Mouse (Mus musculus): ENCODE data around the gene Cxcr2. TPM values are rescaled to one million over a fixed set of nuclear protein-coding genes. Genes with fewer than 3 reads are reported as not detected.

The Cxcr2 gene
- polyA plus RNA-seq, 1 experiment: 11.4 TPM

DNA sequence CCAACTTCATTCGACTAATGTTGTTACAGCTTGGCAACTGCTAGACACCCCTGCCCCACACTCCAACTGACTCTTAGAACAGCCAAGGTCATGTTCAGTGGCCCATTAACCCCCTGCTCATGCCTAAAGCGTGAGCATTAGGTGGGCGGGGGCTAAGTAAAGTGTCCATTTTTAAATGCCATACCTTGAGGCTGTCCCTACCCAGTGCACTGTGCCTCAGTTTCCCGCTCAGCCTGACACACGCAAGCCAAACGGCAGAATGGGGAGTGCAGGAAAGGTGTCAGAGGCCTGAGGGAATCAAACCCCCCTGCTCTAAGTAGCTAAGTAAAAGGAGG, 42.1 kb upstream of the Cxcr2 start:
- no peaks in the 10 kb centered on the region for H3K4me1 ChIP-seq (ENCODE audit: control insufficient read depth, insufficient read depth, insufficient read length)
- WGBS: 84% methylated on average over 6 of the region's 6 CpGs
- H3K27me3 ChIP-seq (ENCODE audit: control insufficient read depth, insufficient read depth, low read length): no peaks in the 10 kb centered on the region
- TF ChIP-seq CTCF (IDR thresholded peaks at IDR 0.05; ENCODE audit: extremely low read depth, insufficient read depth, insufficient read length, insufficient replicate concordance) (no peak), POLR2A (IDR thresholded peaks at IDR 0.05; ENCODE audit: low read depth, low read length) (no peak)
- DNase-seq (ENCODE audit: low read depth in 1 of 2, low spot score in 2 of 2): no peak
- no peak overlapping the region for H3K4me3 ChIP-seq (ENCODE audit: extremely low read depth, insufficient read depth, insufficient read length)
- H3K27ac ChIP-seq (ENCODE audit: insufficient read depth, low read length): no peak overlapping the region
- H3K36me3 ChIP-seq (ENCODE audit: control insufficient read depth, insufficient read depth, low read length): no peaks in the 10 kb centered on the region

GRCm38 (mm10) chr1:74113071-74113470, 40.7 kb upstream of the Cxcr2 start:
- 66% methylated on average over 3 of the region's 3 CpGs for WGBS
- H3K36me3 ChIP-seq (ENCODE audit: control insufficient read depth, insufficient read depth, low read length): no peaks in the 10 kb centered on the region
- no peak overlapping the region for H3K4me3 ChIP-seq (ENCODE audit: extremely low read depth, insufficient read depth, insufficient read length)
- no peaks in the 10 kb centered on the region for H3K27me3 ChIP-seq (ENCODE audit: control insufficient read depth, insufficient read depth, low read length)
- no peak overlapping the region for H3K27ac ChIP-seq (ENCODE audit: insufficient read depth, low read length)
- no peaks in the 10 kb centered on the region for H3K4me1 ChIP-seq (ENCODE audit: control insufficient read depth, insufficient read depth, insufficient read length)
- no peak for TF ChIP-seq CTCF (IDR thresholded peaks at IDR 0.05; ENCODE audit: extremely low read depth, insufficient read depth, insufficient read length, insufficient replicate concordance)
- TF ChIP-seq POLR2A (IDR thresholded peaks at IDR 0.05; ENCODE audit: low read depth, low read length): no peak
- no peak for DNase-seq (ENCODE audit: low read depth in 1 of 2, low spot score in 2 of 2)

GRCm38 (mm10) chr1:74117876-74118275, 35.9 kb upstream of the Cxcr2 start:
- TF ChIP-seq POLR2A (IDR thresholded peaks at IDR 0.05; ENCODE audit: low read depth, low read length) (no peak), CTCF (IDR thresholded peaks at IDR 0.05; ENCODE audit: extremely low read depth, insufficient read depth, insufficient read length, insufficient replicate concordance) (no peak)
- WGBS: 92% methylated on average over 6 of the region's 6 CpGs
- no peak for DNase-seq (ENCODE audit: low read depth in 1 of 2, low spot score in 2 of 2)
- Histone ChIP-seq H3K36me3 (ENCODE audit: control insufficient read depth, insufficient read depth, low read length) (no peaks in the 10 kb centered on the region), H3K27ac (ENCODE audit: insufficient read depth, low read length) (no peak overlapping the region), H3K4me1 (ENCODE audit: control insufficient read depth, insufficient read depth, insufficient read length) (no peaks in the 10 kb centered on the region), H3K4me3 (ENCODE audit: extremely low read depth, insufficient read depth, insufficient read length) (no peak overlapping the region), H3K27me3 (ENCODE audit: control insufficient read depth, insufficient read depth, low read length) (no peaks in the 10 kb centered on the region)

- WGBS: 65% methylated on average over 1 of the region's 1 CpGs
- no peak for DNase-seq (ENCODE audit: low read depth in 1 of 2, low spot score in 2 of 2)
- no peaks in the 10 kb centered on the region for H3K4me1 ChIP-seq (ENCODE audit: control insufficient read depth, insufficient read depth, insufficient read length)
- H3K36me3 ChIP-seq (ENCODE audit: control insufficient read depth, insufficient read depth, low read length): no peaks in the 10 kb centered on the region
- no peak overlapping the region for H3K4me3 ChIP-seq (ENCODE audit: extremely low read depth, insufficient read depth, insufficient read length)
- peaks cover under 1% of the 10 kb centered on the region; the same call in 1 of the 2 replicates for H3K27me3 ChIP-seq (ENCODE audit: control insufficient read depth, insufficient read depth, low read length)
- TF ChIP-seq POLR2A (IDR thresholded peaks at IDR 0.05; ENCODE audit: low read depth, low read length): no peak
- TF ChIP-seq CTCF (IDR thresholded peaks at IDR 0.05; ENCODE audit: extremely low read depth, insufficient read depth, insufficient read length, insufficient replicate concordance): no peak
- H3K27ac ChIP-seq (ENCODE audit: insufficient read depth, low read length): no peak overlapping the region
Observed at GRCm38 (mm10) chr1:74119115-74119514, 34.7 kb upstream of the Cxcr2 start.

DNA sequence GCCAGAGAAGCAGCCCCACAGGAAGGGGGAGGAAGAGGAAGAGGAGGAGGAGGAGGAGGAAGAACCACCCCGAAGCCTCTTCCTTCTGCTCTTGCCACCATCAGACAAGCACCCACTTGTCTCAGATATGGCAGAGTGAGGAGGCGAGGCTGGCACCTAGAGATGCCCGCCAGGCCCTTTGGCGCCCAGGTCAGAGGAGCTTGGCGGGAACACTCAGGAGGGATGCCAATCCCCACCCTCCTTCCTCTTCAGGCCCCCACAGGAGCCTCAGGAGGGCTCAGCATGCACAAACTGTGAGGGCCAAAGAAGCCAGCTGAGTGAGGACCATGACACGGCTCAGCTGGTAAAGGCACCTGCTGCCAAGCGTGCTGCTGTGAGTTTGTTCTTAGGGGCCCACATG, 32.7 kb upstream of the Cxcr2 start:
- Histone ChIP-seq H3K4me3 (ENCODE audit: extremely low read depth, insufficient read depth, insufficient read length) (no peak overlapping the region), H3K27me3 (ENCODE audit: control insufficient read depth, insufficient read depth, low read length) (peaks cover 7% of the 10 kb centered on the region), H3K36me3 (ENCODE audit: control insufficient read depth, insufficient read depth, low read length) (no peaks in the 10 kb centered on the region), H3K4me1 (ENCODE audit: control insufficient read depth, insufficient read depth, insufficient read length) (no peaks in the 10 kb centered on the region), H3K27ac (ENCODE audit: insufficient read depth, low read length) (no peak overlapping the region)
- DNase-seq (ENCODE audit: low read depth in 1 of 2, low spot score in 2 of 2): no peak
- TF ChIP-seq CTCF (IDR thresholded peaks at IDR 0.05; ENCODE audit: extremely low read depth, insufficient read depth, insufficient read length, insufficient replicate concordance) (no peak), POLR2A (IDR thresholded peaks at IDR 0.05; ENCODE audit: low read depth, low read length) (no peak)
- WGBS: 55% methylated on average over 7 of the region's 7 CpGs

- no peak for DNase-seq (ENCODE audit: low read depth in 1 of 2, low spot score in 2 of 2)
- Histone ChIP-seq H3K36me3 (ENCODE audit: control insufficient read depth, insufficient read depth, low read length) (no peaks in the 10 kb centered on the region), H3K4me1 (ENCODE audit: control insufficient read depth, insufficient read depth, insufficient read length) (no peaks in the 10 kb centered on the region), H3K27me3 (ENCODE audit: control insufficient read depth, insufficient read depth, low read length) (peaks cover 7% of the 10 kb centered on the region), H3K4me3 (ENCODE audit: extremely low read depth, insufficient read depth, insufficient read length) (no peak overlapping the region), H3K27ac (ENCODE audit: insufficient read depth, low read length) (no peak overlapping the region)
- WGBS: 55% methylated on average over 9 of the region's 9 CpGs
- TF ChIP-seq CTCF (IDR thresholded peaks at IDR 0.05; ENCODE audit: extremely low read depth, insufficient read depth, insufficient read length, insufficient replicate concordance) (no peak), POLR2A (IDR thresholded peaks at IDR 0.05; ENCODE audit: low read depth, low read length) (no peak)
Observed at GRCm38 (mm10) chr1:74121821-74122576, 31.8 kb upstream of the Cxcr2 start.

DNA sequence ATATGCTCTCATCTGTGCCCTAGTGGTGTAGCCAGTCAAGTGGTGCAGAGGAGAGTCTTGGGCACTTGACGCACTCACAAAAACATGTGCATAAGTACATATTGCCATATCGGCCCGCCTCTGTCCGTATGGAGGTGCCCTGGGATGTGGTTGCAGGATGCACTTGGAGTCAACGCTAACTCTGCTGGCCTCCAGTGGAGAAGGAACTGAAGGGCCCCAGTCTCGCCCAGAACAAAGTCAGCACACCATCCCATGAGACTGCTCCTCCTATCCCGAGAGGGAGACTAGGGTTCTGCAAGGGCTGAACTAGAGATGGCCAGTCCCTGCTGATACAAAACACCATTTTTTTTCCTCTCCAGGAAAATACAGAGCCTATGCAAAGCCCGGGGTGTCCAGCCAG, 30.6 kb upstream of the Cxcr2 start:
- no peak overlapping the region for H3K27ac ChIP-seq (ENCODE audit: insufficient read depth, low read length)

More for the DNA sequence above, 30.6 kb upstream of the Cxcr2 start:
- peaks cover 7% of the 10 kb centered on the region for H3K27me3 ChIP-seq (ENCODE audit: control insufficient read depth, insufficient read depth, low read length)
- TF ChIP-seq CTCF (IDR thresholded peaks at IDR 0.05; ENCODE audit: extremely low read depth, insufficient read depth, insufficient read length, insufficient replicate concordance) (no peak), POLR2A (IDR thresholded peaks at IDR 0.05; ENCODE audit: low read depth, low read length) (no peak)
- H3K36me3 ChIP-seq (ENCODE audit: control insufficient read depth, insufficient read depth, low read length): no peaks in the 10 kb centered on the region
- DNase-seq (ENCODE audit: low read depth in 1 of 2, low spot score in 2 of 2): no peak
- H3K4me3 ChIP-seq (ENCODE audit: extremely low read depth, insufficient read depth, insufficient read length): no peak overlapping the region
- 76% methylated on average over 8 of the region's 8 CpGs for WGBS
- H3K4me1 ChIP-seq (ENCODE audit: control insufficient read depth, insufficient read depth, insufficient read length): no peaks in the 10 kb centered on the region

Data from spleen, adult 2 months (tissue).